In genomic region chr1:146700724-146701123, GRCm38 (mm10) we compare ENCODE assay signal across 18 mouse cellular contexts.
"Had no signal": no experiment of that assay in that cellular context is flagged by ENCODE, and none has a peak within 500 bp of the region (broad histone marks: within the 10 kb centered on the region; RNA-seq: fewer than 3 reads in every experiment).

No protein-coding gene starts in this region.

- H3K36me3 ChIP-seq: kidney, embryonic 15.5 days; liver, embryonic 13.5 days; midbrain, embryonic 12.5 days; midbrain, embryonic 15.5 days; neural tube, embryonic 13.5 days; stomach, embryonic 15.5 days had no signal

- H3K4me2 ChIP-seq: kidney, embryonic 15.5 days; liver, embryonic 13.5 days; midbrain, embryonic 12.5 days; midbrain, embryonic 15.5 days; neural tube, embryonic 13.5 days; stomach, embryonic 15.5 days had no signal

- H3K4me3 ChIP-seq: kidney, embryonic 15.5 days; left cerebral cortex, adult 2 months; liver, embryonic 13.5 days; midbrain, embryonic 12.5 days; midbrain, embryonic 15.5 days; myocyte; neural tube, embryonic 13.5 days; stomach, embryonic 15.5 days had no signal

- H3K9ac ChIP-seq: kidney, embryonic 15.5 days; liver, embryonic 13.5 days; midbrain, embryonic 12.5 days; midbrain, embryonic 15.5 days; neural tube, embryonic 13.5 days; stomach, embryonic 15.5 days had no signal

- H3K27ac ChIP-seq: kidney, embryonic 15.5 days; left cerebral cortex, adult 2 months; liver, embryonic 13.5 days; midbrain, embryonic 12.5 days; midbrain, embryonic 15.5 days; neural tube, embryonic 13.5 days; stomach, embryonic 15.5 days had no signal

- H3K4me1 ChIP-seq: kidney, embryonic 15.5 days; liver, embryonic 13.5 days; midbrain, embryonic 12.5 days; midbrain, embryonic 15.5 days; neural tube, embryonic 13.5 days; stomach, embryonic 15.5 days had no signal

- DNase-seq: kidney, postnatal 10 days; kidney, postnatal 36 days; layer of hippocampus, postnatal 36 days; liver, embryonic 13.5 days; lung, adult 2 months; lung, postnatal 14 days; lung, postnatal 4 days; right cerebral cortex, adult 18-20 months; right cerebral cortex, postnatal 25 days; spleen, adult 18-20 months; thymus, postnatal 25 days had no signal

- H3K27me3 ChIP-seq: kidney, embryonic 15.5 days; liver, embryonic 13.5 days; midbrain, embryonic 12.5 days; midbrain, embryonic 15.5 days; neural tube, embryonic 13.5 days; stomach, embryonic 15.5 days had no signal

- H3K9me3 ChIP-seq: kidney, embryonic 15.5 days; liver, embryonic 13.5 days; midbrain, embryonic 12.5 days; midbrain, embryonic 15.5 days; neural tube, embryonic 13.5 days; stomach, embryonic 15.5 days had no signal

- ATAC-seq: midbrain, embryonic 15.5 days had no signal
